Mouse (Mus musculus) hindbrain, embryonic 10.5 days (tissue): ENCODE data around the gene Gak. TPM values are rescaled to one million over a fixed set of nuclear protein-coding genes. Genes with fewer than 3 reads are reported as not detected.
"Not testable (repeated sequence)": the region's sequence is repeated elsewhere in the genome, so short reads cannot be mapped to it uniquely, and the experiment has no call there.

Experiments
- DNase-seq: peaks from one replicate; pipeline ENCODE4 v3.0.0-alpha.2; 2017; ENCODE audit warnings: low spot score
- H3K27ac ChIP-seq: fragments of 300-500 bp; sonication (generic); 2 replicates; pipeline ENCODE4 v1.5.1; 2016; ENCODE audit warnings: mild to moderate bottlenecking, moderate library complexity
- H3K27me3 ChIP-seq: fragments of 300-500 bp; sonication (generic); 2 replicates; pipeline ENCODE4 v1.6.1; 2016; ENCODE audit warnings: mild to moderate bottlenecking; ENCODE audit not compliant: poor library complexity, insufficient read depth, severe bottlenecking
- H3K36me3 ChIP-seq: fragments of 300-500 bp; sonication (generic); 2 replicates; pipeline ENCODE4 v1.6.1; 2016; ENCODE audit warnings: mild to moderate bottlenecking, moderate library complexity
- H3K4me1 ChIP-seq: fragments of 300-500 bp; sonication (generic); replicated peaks from 2 replicates; pipeline ENCODE4 v1.6.1; 2016; ENCODE audit warnings: mild to moderate bottlenecking
- H3K4me3 ChIP-seq: fragments of 300-500 bp; sonication (generic); 2 replicates; pipeline ENCODE4 v1.5.1; 2016; ENCODE audit warnings: mild to moderate bottlenecking, moderate library complexity
- H3K9me3 ChIP-seq: fragments of 300-500 bp; sonication (generic); 2 replicates; pipeline ENCODE4 v1.6.1; 2016; ENCODE audit warnings: mild to moderate bottlenecking, moderate library complexity
- WGBS: fragments of 180-500 bp; shearing (Covaris S2); methylation state at CpG from one replicate; pipeline ENCODE4 v1.1.7; 2016; 5-methylcytosine and 5-hydroxymethylcytosine counted together
- polyA plus RNA-seq: library from polyadenylated mRNA; unstranded; fragments of >200 nt; fragmentation: Nextera tagmentation; extraction: Ambion mirVana; gene quantifications from 2 replicates; pipeline ENCODE4 v1.2.1, GENCODE M21; 2016

The Gak gene
- polyA plus RNA-seq, 1 experiment from 2014 or later: 58.0 TPM

DNA sequence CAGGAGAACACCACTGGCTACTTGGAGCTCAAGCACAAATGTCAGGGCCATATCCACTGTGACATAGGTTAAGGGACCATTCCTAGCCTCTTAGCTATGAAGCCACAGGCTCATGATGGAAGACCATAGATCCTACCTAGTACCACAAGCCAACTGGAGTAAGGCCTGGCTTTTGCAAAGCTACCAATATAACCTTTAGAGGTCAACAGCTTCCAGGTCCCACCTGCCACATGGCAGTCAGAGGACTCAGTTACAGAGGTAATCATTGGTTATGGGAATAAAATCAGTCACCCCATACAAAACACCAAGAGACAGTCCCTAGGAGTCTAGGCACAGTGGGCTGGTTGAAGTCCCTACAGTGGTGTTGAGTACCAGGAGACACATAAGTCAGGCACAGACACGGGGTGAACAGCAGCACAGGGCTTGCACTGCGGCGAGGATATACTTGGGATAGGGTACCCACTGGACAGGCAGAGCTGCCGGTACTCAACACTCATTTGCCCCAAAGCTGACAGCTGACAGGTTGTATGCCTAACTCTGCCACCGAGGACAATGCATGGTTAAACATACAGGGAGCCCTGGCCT is 21.7 kb upstream of the Gak start:
- 86% methylated on average over 5 of the region's 5 CpGs for WGBS
- no peak for DNase-seq

DNA sequence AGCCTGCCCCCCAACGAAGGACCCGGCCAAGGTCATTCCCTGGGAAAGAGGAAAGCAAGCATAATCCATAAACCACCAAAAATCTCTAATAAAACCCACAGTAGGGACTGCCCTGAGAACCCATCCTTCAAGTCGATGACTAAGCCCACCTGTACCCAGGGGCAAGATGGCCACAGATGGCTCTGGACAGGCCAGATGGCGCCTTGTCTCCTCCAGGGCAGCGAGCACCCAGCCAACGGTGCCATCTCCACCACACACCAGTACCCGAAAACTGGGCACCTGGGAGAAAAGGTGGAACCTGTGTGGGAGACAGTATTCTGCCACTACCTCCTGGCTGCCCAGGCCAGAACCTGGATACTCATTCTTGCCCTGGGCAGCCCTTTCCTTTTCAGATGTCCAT is 20.8 kb upstream of the Gak start:
- Histone ChIP-seq H3K27me3 (no peaks in the 10 kb centered on the region), H3K4me3 (no peak overlapping the region), H3K4me1 (no peaks in the 10 kb centered on the region), H3K36me3 (peaks cover 93% of the 10 kb centered on the region), H3K27ac (no peak overlapping the region), H3K9me3 (no peaks in the 10 kb centered on the region)
- DNase-seq: no peak
- 90% methylated on average over 7 of the region's 7 CpGs for WGBS

More for the DNA sequence above, 21.7 kb upstream of the Gak start:
- H3K36me3 ChIP-seq: peaks cover 93% of the 10 kb centered on the region
- H3K27me3 ChIP-seq: no peaks in the 10 kb centered on the region
- H3K9me3 ChIP-seq: no peaks in the 10 kb centered on the region
- no peak overlapping the region for H3K4me3 ChIP-seq
- H3K27ac ChIP-seq: no peak overlapping the region
- no peaks in the 10 kb centered on the region for H3K4me1 ChIP-seq

- Histone ChIP-seq H3K27ac (no peak overlapping the region), H3K9me3 (no peaks in the 10 kb centered on the region), H3K27me3 (no peaks in the 10 kb centered on the region), H3K4me1 (no peaks in the 10 kb centered on the region), H3K4me3 (no peak overlapping the region), H3K36me3 (peaks cover 88% of the 10 kb centered on the region)
- DNase-seq: no peak
- 92% methylated on average over 11 of the region's 11 CpGs for WGBS
These were observed 19.5 kb upstream of the Gak start for GRCm38 (mm10) chr5:108648937-108649576.

DNA sequence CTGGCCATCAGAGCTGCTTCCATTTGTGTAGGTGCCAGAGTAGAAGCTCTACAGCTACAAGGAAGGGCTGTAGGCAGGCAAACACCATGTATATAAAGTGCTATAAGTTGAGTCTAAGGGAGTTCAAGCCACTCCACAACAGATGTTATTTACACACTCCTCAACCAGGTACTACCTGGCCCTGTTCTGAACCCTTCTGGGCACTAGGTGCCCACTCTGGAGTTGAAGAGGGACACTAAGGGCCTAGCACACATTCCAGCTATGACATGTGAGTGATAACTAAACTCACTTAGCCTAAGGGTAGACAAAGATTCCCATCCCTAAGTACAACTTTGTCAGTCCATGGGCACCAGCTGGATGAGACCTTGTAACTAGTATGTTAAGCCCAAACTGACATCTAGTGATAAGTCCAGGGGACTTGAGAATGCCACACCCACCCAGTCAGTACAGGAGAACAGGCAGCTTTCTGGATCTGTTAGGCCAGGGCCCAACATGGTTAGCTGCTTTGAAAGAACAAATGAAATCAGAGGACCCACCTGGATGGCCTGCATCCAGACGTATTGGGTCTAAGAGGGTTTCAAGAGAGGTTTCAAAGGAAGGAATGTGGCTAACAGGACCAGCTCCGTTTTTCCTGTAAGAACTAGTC is 18.4 kb upstream of the Gak start:
- H3K36me3 ChIP-seq: peaks cover 81% of the 10 kb centered on the region
- 89% methylated on average over 2 of the region's 2 CpGs for WGBS

DNA sequence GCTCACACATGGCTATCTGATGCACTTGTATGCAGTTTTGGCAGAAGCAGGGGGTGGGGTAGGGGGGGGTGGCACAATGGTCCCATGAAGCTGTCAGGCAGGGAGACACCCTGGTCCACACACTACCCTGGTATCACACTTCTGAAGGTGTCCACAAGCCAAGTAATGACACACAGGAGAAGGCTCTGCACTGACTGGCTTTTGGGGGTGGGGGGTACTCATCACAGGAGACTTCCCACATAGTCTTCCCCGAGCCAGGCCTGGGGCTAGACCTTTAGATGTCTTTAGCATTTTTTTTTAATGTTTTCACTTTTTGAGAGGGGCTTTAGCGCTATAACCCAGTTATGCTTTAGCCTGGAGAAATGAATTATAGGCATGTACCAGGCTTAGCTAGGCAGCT is 17.8 kb upstream of the Gak start:
- no peak for DNase-seq
- H3K4me1 ChIP-seq: no peaks in the 10 kb centered on the region
- peaks cover 81% of the 10 kb centered on the region for H3K36me3 ChIP-seq
- no peak overlapping the region for H3K27ac ChIP-seq
- no peaks in the 10 kb centered on the region for H3K27me3 ChIP-seq
- H3K4me3 ChIP-seq: no peak overlapping the region
- no peaks in the 10 kb centered on the region for H3K9me3 ChIP-seq
- 91% methylated on average over 2 of the region's 2 CpGs for WGBS

More for the DNA sequence above, 18.4 kb upstream of the Gak start:
- H3K4me3 ChIP-seq: no peak overlapping the region
- no peaks in the 10 kb centered on the region for H3K9me3 ChIP-seq
- no peaks in the 10 kb centered on the region for H3K27me3 ChIP-seq
- no peak overlapping the region for H3K27ac ChIP-seq
- DNase-seq: no peak
- H3K4me1 ChIP-seq: no peaks in the 10 kb centered on the region

- H3K4me3 ChIP-seq: no peak overlapping the region
- no peaks in the 10 kb centered on the region for H3K27me3 ChIP-seq
- peaks cover 80% of the 10 kb centered on the region for H3K36me3 ChIP-seq
- 94% methylated on average over 3 of the region's 3 CpGs for WGBS
- H3K4me1 ChIP-seq: no peaks in the 10 kb centered on the region
- no peaks in the 10 kb centered on the region for H3K9me3 ChIP-seq
- DNase-seq: no peak
- H3K27ac ChIP-seq: no peak overlapping the region
These were observed 16.7 kb upstream of the Gak start for GRCm38 (mm10) chr5:108646343-108646660.

- Histone ChIP-seq H3K4me3 (no peak overlapping the region), H3K9me3 (no peaks in the 10 kb centered on the region), H3K27ac (no peak overlapping the region), H3K27me3 (no peaks in the 10 kb centered on the region), H3K4me1 (no peaks in the 10 kb centered on the region), H3K36me3 (peaks cover 75% of the 10 kb centered on the region)
- DNase-seq: no peak
- WGBS: 91% methylated on average over 9 of the region's 9 CpGs
These were observed 16.2 kb upstream of the Gak start for GRCm38 (mm10) chr5:108645651-108646342.

- Histone ChIP-seq H3K36me3 (peaks cover 54% of the 10 kb centered on the region), H3K27ac (no peak overlapping the region), H3K4me3 (no peak overlapping the region), H3K27me3 (no peaks in the 10 kb centered on the region), H3K4me1 (no peaks in the 10 kb centered on the region), H3K9me3 (no peaks in the 10 kb centered on the region)
- no peak for DNase-seq
- 85% methylated on average over 2 of the region's 2 CpGs for WGBS
These were observed 14.1 kb upstream of the Gak start for GRCm38 (mm10) chr5:108643674-108644073.

- no peaks in the 10 kb centered on the region for H3K27me3 ChIP-seq
- H3K36me3 ChIP-seq: peaks cover 6% of the 10 kb centered on the region; the same call in 1 of the 2 replicates
- WGBS: 80% methylated on average over 4 of the region's 4 CpGs
- no peaks in the 10 kb centered on the region for H3K9me3 ChIP-seq
- no peaks in the 10 kb centered on the region for H3K4me1 ChIP-seq
- no peak for DNase-seq
- no peak overlapping the region for H3K27ac ChIP-seq
- no peak overlapping the region for H3K4me3 ChIP-seq
These were observed 6.6 kb upstream of the Gak start for GRCm38 (mm10) chr5:108636172-108636571.

GRCm38 (mm10) chr5:108634088-108634487 is 4.5 kb upstream of the Gak start:
- WGBS: 92% methylated on average over 3 of the region's 3 CpGs
- H3K4me1 ChIP-seq, H3K9me3 ChIP-seq: not testable (repeated sequence)

GRCm38 (mm10) chr5:108633676-108634075 is 4.1 kb upstream of the Gak start:
- WGBS: 94% methylated on average over 4 of the region's 4 CpGs
- Histone ChIP-seq H3K4me3 (no peak overlapping the region), H3K36me3 (peaks cover 6% of the 10 kb centered on the region; the same call in 1 of the 2 replicates), H3K9me3 (no peaks in the 10 kb centered on the region), H3K4me1 (peaks cover 13% of the 10 kb centered on the region), H3K27ac (no peak overlapping the region), H3K27me3 (no peaks in the 10 kb centered on the region)
- no peak for DNase-seq

More at GRCm38 (mm10) chr5:108634088-108634487, 4.5 kb upstream of the Gak start:
- H3K27ac ChIP-seq, H3K27me3 ChIP-seq, DNase-seq, H3K4me3 ChIP-seq, H3K36me3 ChIP-seq: not testable (repeated sequence)

DNA sequence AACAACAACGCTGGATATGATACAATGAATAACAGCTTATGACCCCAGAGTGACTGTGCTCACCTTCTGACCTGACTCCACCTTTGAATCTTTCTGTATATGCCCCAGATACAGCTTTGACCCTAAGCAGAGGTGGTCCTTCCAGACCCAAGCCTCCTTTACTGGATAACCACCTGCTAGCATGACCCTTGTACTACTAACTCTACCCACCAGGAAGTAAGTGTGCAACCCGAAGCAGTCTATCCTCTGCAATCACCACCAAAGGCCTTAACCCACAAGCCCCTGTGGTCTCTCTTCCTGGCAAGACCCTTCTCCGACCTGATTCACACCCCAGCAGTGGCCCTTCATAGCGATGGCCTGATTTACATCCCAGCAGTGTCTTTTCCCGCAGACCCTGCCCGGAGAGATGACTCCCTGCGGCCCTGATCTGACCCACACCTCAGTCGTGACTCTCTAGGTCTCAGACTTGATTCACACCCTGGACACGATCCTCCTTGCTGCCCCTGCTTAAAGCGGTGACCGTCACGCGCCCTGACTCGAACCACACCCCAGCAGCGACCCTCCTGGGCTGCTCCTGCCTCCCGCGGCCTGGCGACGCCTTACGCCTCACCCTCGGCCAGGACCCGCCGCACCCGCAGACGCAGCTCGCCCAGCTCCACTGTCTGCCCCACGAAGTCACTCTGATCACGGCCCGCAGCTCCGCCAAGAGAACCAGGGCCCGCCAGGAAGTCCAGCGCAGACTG is 493 bp downstream of the Gak start:
- H3K36me3 ChIP-seq: peaks cover 7% of the 10 kb centered on the region
- peak overlapping the region; percentile 95 for H3K4me3 ChIP-seq
- no peaks in the 10 kb centered on the region for H3K27me3 ChIP-seq
- peaks cover 22% of the 10 kb centered on the region for H3K4me1 ChIP-seq
- peak overlapping the region; percentile 97 for H3K27ac ChIP-seq
- H3K9me3 ChIP-seq: no peaks in the 10 kb centered on the region
- 2% methylated on average over 32 of the region's 32 CpGs for WGBS
- no peak for DNase-seq
